Mouse (Mus musculus) limb, embryonic 14.5 days (tissue): Measurements from ENCODE around the gene Tubb3. TPM values are rescaled to one million over a fixed set of nuclear protein-coding genes. Genes with fewer than 3 reads are reported as not detected.

Experiments used
- ATAC-seq: fragments of 200-750 bp; cut with Nextera tagmentation; 2 replicates; pipeline ENCODE4 v1.8.0; 2017; ENCODE audit warnings: low read depth, moderate number of reproducible peaks, moderate TSS enrichment; ENCODE audit not compliant: low FRiP score
- DNase-seq: peaks from one replicate; pipeline ENCODE4 v3.0.0-alpha.2; 2015; ENCODE audit warnings: low spot score
- H3K27ac ChIP-seq: fragments of 300-500 bp; sonication (generic); replicated peaks from 2 replicates; pipeline ENCODE4 v1.5.1; 2014; ENCODE audit warnings: low read depth, mild to moderate bottlenecking, low read length, moderate library complexity, mixed read lengths
- H3K27me3 ChIP-seq: fragments of 300-500 bp; sonication (generic); 2 replicates; pipeline ENCODE4 v1.6.1; 2014; ENCODE audit warnings: low read length, mixed read lengths; ENCODE audit not compliant: control insufficient read depth, insufficient read depth
- H3K36me3 ChIP-seq: fragments of 300-500 bp; sonication (generic); 2 replicates; pipeline ENCODE4 v1.6.1; 2014; ENCODE audit warnings: mild to moderate bottlenecking, low read length, moderate library complexity, mixed read lengths; ENCODE audit not compliant: control insufficient read depth, insufficient read depth
- H3K4me1 ChIP-seq: fragments of 300-500 bp; sonication (generic); 2 replicates; pipeline ENCODE4 v1.6.1; 2014; ENCODE audit warnings: antibody characterized with exemption, low read length, mixed read lengths; ENCODE audit not compliant: control insufficient read depth, insufficient read depth
- H3K4me2 ChIP-seq: fragments of 300-500 bp; sonication (generic); replicated peaks from 2 replicates; pipeline ENCODE4 v1.6.1; 2014; ENCODE audit warnings: low read depth, mild to moderate bottlenecking, low read length, moderate library complexity; ENCODE audit not compliant: severe bottlenecking
- H3K4me3 ChIP-seq: fragments of 300-500 bp; sonication (generic); replicated peaks from 2 replicates; pipeline ENCODE4 v1.5.1; 2014; ENCODE audit warnings: low read length
- H3K9ac ChIP-seq: fragments of 300-500 bp; sonication (generic); 2 replicates; pipeline ENCODE4 v1.6.1; 2014; ENCODE audit warnings: mild to moderate bottlenecking, low read depth, low read length, moderate library complexity; ENCODE audit not compliant: severe bottlenecking
- H3K9me3 ChIP-seq: fragments of 300-500 bp; sonication (generic); 2 replicates; pipeline ENCODE4 v1.6.1; 2016; ENCODE audit warnings: low read length; ENCODE audit not compliant: control insufficient read depth
- POLR2A ChIP-seq: fragments of 200-500 bp; IDR thresholded peaks from 2 replicates; pipeline ENCODE4 v1.8.0; 2012; ENCODE audit warnings: inconsistent platforms, mild to moderate bottlenecking, moderate library complexity, borderline replicate concordance; ENCODE audit not compliant: insufficient read depth, insufficient read length; ENCODE audit errors: extremely low read depth
- WGBS: fragments of 180-500 bp; shearing (Covaris S2); extraction: QIAGEN DNeasy Blood & Tissue Kit; methylation state at CpG from one replicate; pipeline ENCODE4 v1.1.7; 2014; 5-methylcytosine and 5-hydroxymethylcytosine counted together
- polyA plus RNA-seq, 2 experiments: library from polyadenylated mRNA; depleted of rRNA in 1 of 2; stranded (reverse) in 1 of 2; unstranded in 1 of 2; fragments of >200 nt; fragmentation: Nextera tagmentation in 1 of 2; extraction: Ambion mirVana in 1 of 2; gene quantifications; 2 replicates each; pipeline versions ENCODE4 v1.2.1 to v1.2.3; 2012 to 2014

Gene Tubb3
- polyA plus RNA-seq, 2 experiments = 3.4 to 12.5 TPM

- Histone ChIP-seq H3K4me1 (no peaks in the 10 kb centered on the region), H3K27me3 (no peaks in the 10 kb centered on the region), H3K4me3 (no peak overlapping the region), H3K27ac (no peak overlapping the region), H3K36me3 (peaks cover 69% of the 10 kb centered on the region), H3K4me2 (no peak overlapping the region), H3K9me3 (no peaks in the 10 kb centered on the region), H3K9ac (no peak overlapping the region)
- no peak for ATAC-seq
- no peak for DNase-seq
- WGBS = 84% methylated on average over 4 of the region's 4 CpGs
- no peak for TF ChIP-seq POLR2A
These were observed 29.5 kb upstream of the Tubb3 start for GRCm38 (mm10) chr8:123381711-123382110.

GRCm38 (mm10) chr8:123382516-123382915 is 28.7 kb upstream of the Tubb3 start:
- Histone ChIP-seq H3K36me3 (peaks cover 77% of the 10 kb centered on the region), H3K4me2 (no peak overlapping the region), H3K4me1 (no peaks in the 10 kb centered on the region), H3K9ac (no peak overlapping the region), H3K4me3 (no peak overlapping the region), H3K27me3 (no peaks in the 10 kb centered on the region), H3K9me3 (no peaks in the 10 kb centered on the region), H3K27ac (no peak overlapping the region)
- ATAC-seq = no peak
- WGBS = 89% methylated on average over 8 of the region's 8 CpGs
- TF ChIP-seq POLR2A = no peak
- DNase-seq = no peak

GRCm38 (mm10) chr8:123384883-123385540 is 26.2 kb upstream of the Tubb3 start:
- no peak for ATAC-seq
- H3K4me2 ChIP-seq = no peak overlapping the region
- no peak for TF ChIP-seq POLR2A
- WGBS = 73% methylated on average over 9 of the region's 9 CpGs
- peaks cover 95% of the 10 kb centered on the region for H3K36me3 ChIP-seq
- H3K9me3 ChIP-seq = no peaks in the 10 kb centered on the region
- H3K4me3 ChIP-seq = no peak overlapping the region
- no peaks in the 10 kb centered on the region for H3K4me1 ChIP-seq
- H3K27me3 ChIP-seq = no peaks in the 10 kb centered on the region
- H3K27ac ChIP-seq = no peak overlapping the region
- DNase-seq = no peak
- no peak overlapping the region for H3K9ac ChIP-seq

- Histone ChIP-seq H3K4me2 (no peak overlapping the region), H3K4me1 (no peaks in the 10 kb centered on the region), H3K9ac (no peak overlapping the region), H3K9me3 (no peaks in the 10 kb centered on the region), H3K4me3 (no peak overlapping the region), H3K36me3 (peaks cover 99% of the 10 kb centered on the region), H3K27me3 (no peaks in the 10 kb centered on the region), H3K27ac (no peak overlapping the region)
- DNase-seq (no peak), ATAC-seq (no peak)
- WGBS = 92% methylated on average over 3 of the region's 3 CpGs
- TF ChIP-seq POLR2A = no peak
These were observed 24.2 kb upstream of the Tubb3 start for GRCm38 (mm10) chr8:123387041-123387440.

- Histone ChIP-seq H3K27ac (no peak overlapping the region), H3K36me3 (peaks cover 99% of the 10 kb centered on the region), H3K9ac (no peak overlapping the region), H3K9me3 (no peaks in the 10 kb centered on the region), H3K4me2 (no peak overlapping the region), H3K27me3 (no peaks in the 10 kb centered on the region), H3K4me1 (no peaks in the 10 kb centered on the region), H3K4me3 (no peak overlapping the region)
- 94% methylated on average over 8 of the region's 8 CpGs for WGBS
- DNase-seq (no peak), ATAC-seq (no peak)
- TF ChIP-seq POLR2A = no peak
These were observed 23.4 kb upstream of the Tubb3 start for GRCm38 (mm10) chr8:123387801-123388200.

- 94% methylated on average over 7 of the region's 7 CpGs for WGBS
- peaks cover 99% of the 10 kb centered on the region for H3K36me3 ChIP-seq
- no peak for TF ChIP-seq POLR2A
These were observed 22.2 kb upstream of the Tubb3 start for GRCm38 (mm10) chr8:123389026-123389425.

More at GRCm38 (mm10) chr8:123389026-123389425, 22.2 kb upstream of the Tubb3 start:
- no peak overlapping the region for H3K4me2 ChIP-seq
- H3K9ac ChIP-seq = no peak overlapping the region
- H3K9me3 ChIP-seq = no peaks in the 10 kb centered on the region
- DNase-seq (no peak), ATAC-seq (no peak)
- no peaks in the 10 kb centered on the region for H3K4me1 ChIP-seq
- H3K27ac ChIP-seq = no peak overlapping the region
- no peaks in the 10 kb centered on the region for H3K27me3 ChIP-seq
- no peak overlapping the region for H3K4me3 ChIP-seq
